Mouse (Mus musculus) erythroblast, embryonic 14.5 days (primary cell): ENCODE measurements around the gene Tekt1.

Experiments
- GATA1 ChIP-seq: IDR thresholded peaks from 2 replicates; pipeline ENCODE4 v1.6.1; 2012; ENCODE audit warnings: low read length, inconsistent platforms, mixed read lengths
- TAL1 ChIP-seq: IDR thresholded peaks from 3 replicates; pipeline ENCODE4 v1.6.1; 2012; ENCODE audit warnings: low read length, inconsistent platforms, mixed read lengths

DNA sequence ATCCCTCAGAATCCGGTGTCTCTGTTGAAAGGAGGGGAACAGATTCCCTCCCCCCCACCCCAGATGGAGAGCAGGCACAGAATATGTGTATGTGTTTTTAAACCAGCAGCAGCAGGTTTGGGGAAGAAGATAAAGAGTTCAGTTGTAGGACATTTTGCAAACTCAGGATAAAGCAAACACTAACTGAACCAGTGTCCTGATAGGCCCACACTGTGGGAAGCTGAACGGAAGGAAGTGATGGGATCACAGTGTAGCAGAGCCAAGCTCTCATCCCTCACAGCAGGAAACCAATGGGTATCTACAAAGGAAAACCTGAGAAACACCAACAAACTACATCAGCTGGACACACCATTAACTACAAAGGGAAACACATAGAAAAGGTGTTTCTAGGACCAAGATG lies 14.3 kb upstream of the Tekt1 start:
- TF ChIP-seq GATA1: no peak
- TF ChIP-seq TAL1: no peak
